Mouse (Mus musculus) kidney, embryonic 15.5 days (tissue): ENCODE measurements around the gene Msrb3. TPM values are rescaled to one million over a fixed set of nuclear protein-coding genes. Genes with fewer than 3 reads are reported as not detected.

Experiments used
- ATAC-seq: fragments of 200-750 bp; cut with Nextera tagmentation; replicated peaks from 2 replicates; pipeline ENCODE4 v1.8.0; 2017; ENCODE audit warnings: moderate TSS enrichment; ENCODE audit not compliant: low FRiP score
- H3K27ac ChIP-seq: fragments of 300-500 bp; sonication (generic); 2 replicates; pipeline ENCODE4 v1.5.1; 2015; ENCODE audit warnings: mild to moderate bottlenecking, inconsistent platforms
- H3K27me3 ChIP-seq: fragments of 300-500 bp; sonication (generic); 2 replicates; pipeline ENCODE4 v1.6.1; 2015; ENCODE audit warnings: inconsistent platforms
- H3K36me3 ChIP-seq: fragments of 300-500 bp; sonication (generic); 2 replicates; pipeline ENCODE4 v1.6.1; 2015; ENCODE audit warnings: inconsistent platforms
- H3K4me1 ChIP-seq: fragments of 300-500 bp; sonication (generic); 2 replicates; pipeline ENCODE4 v1.6.1; 2015; ENCODE audit warnings: inconsistent platforms
- H3K4me2 ChIP-seq: fragments of 300-500 bp; sonication (generic); 2 replicates; pipeline ENCODE4 v1.6.1; 2015; ENCODE audit warnings: moderate library complexity, mild to moderate bottlenecking, inconsistent platforms
- H3K4me3 ChIP-seq: fragments of 300-500 bp; sonication (generic); replicated peaks from 2 replicates; pipeline ENCODE4 v1.5.1; 2015; ENCODE audit warnings: mild to moderate bottlenecking, inconsistent platforms
- H3K9ac ChIP-seq: fragments of 300-500 bp; sonication (generic); 2 replicates; pipeline ENCODE4 v1.6.1; 2015; ENCODE audit warnings: mild to moderate bottlenecking, inconsistent platforms
- H3K9me3 ChIP-seq: fragments of 300-500 bp; sonication (generic); replicated peaks from 2 replicates; pipeline ENCODE4 v1.6.1; 2016; ENCODE audit warnings: inconsistent platforms
- WGBS: fragments of 180-500 bp; shearing (Covaris S2); methylation state at CpG from one replicate; pipeline ENCODE4 v1.1.7; 2015; ENCODE audit warnings: mixed read lengths; 5-methylcytosine and 5-hydroxymethylcytosine counted together
- polyA plus RNA-seq: library from polyadenylated mRNA; unstranded; fragments of >200 nt; fragmentation: Nextera tagmentation; extraction: Ambion mirVana; gene quantifications from 2 replicates; pipeline ENCODE4 v1.2.1, GENCODE M21; 2015

Msrb3 gene
- polyA plus RNA-seq, 1 experiment from 2014 or later = 8.5 TPM

GRCm38 (mm10) chr10:120894978-120895898, 3.7 kb downstream of the Msrb3 start:
- Histone ChIP-seq H3K27ac (peak overlapping the region; percentile 32), H3K9me3 (no peaks in the 10 kb centered on the region), H3K4me1 (peaks cover 46% of the 10 kb centered on the region), H3K4me3 (no peak overlapping the region), H3K4me2 (peak overlapping the region; percentile 38; the same call in 1 of the 2 replicates), H3K27me3 (peaks cover 3% of the 10 kb centered on the region; the same call in 1 of the 2 replicates), H3K36me3 (0 out of 2 replicates have a peak, but pooled peaks cover 3% of the 10 kb centered on the region), H3K9ac (no peak overlapping the region)
- ATAC-seq = no peak
- WGBS = 67% methylated on average over 15 of the region's 15 CpGs

GRCm38 (mm10) chr10:120893938-120894337, 5.0 kb downstream of the Msrb3 start:
- H3K27ac ChIP-seq = no peak overlapping the region
- no peaks in the 10 kb centered on the region for H3K27me3 ChIP-seq
- no peak for ATAC-seq
- peaks cover 35% of the 10 kb centered on the region for H3K4me1 ChIP-seq
- 0 out of 2 replicates have a peak, but pooled peaks cover 3% of the 10 kb centered on the region for H3K36me3 ChIP-seq
- no peak overlapping the region for H3K4me3 ChIP-seq
- WGBS = 68% methylated on average over 4 of the region's 4 CpGs
- H3K9ac ChIP-seq = no peak overlapping the region
- no peak overlapping the region for H3K4me2 ChIP-seq
- H3K9me3 ChIP-seq = no peaks in the 10 kb centered on the region

- Histone ChIP-seq H3K4me3 (no peak overlapping the region), H3K27me3 (no peaks in the 10 kb centered on the region), H3K4me1 (peaks cover 30% of the 10 kb centered on the region), H3K27ac (no peak overlapping the region), H3K9me3 (no peaks in the 10 kb centered on the region), H3K4me2 (no peak overlapping the region), H3K36me3 (0 out of 2 replicates have a peak, but pooled peaks cover 3% of the 10 kb centered on the region), H3K9ac (no peak overlapping the region)
- WGBS = 93% methylated on average over 4 of the region's 4 CpGs
- no peak for ATAC-seq
Measured at GRCm38 (mm10) chr10:120891131-120891530, 7.8 kb downstream of the Msrb3 start.

- Histone ChIP-seq H3K9ac (no peak overlapping the region), H3K27ac (no peak overlapping the region)
- WGBS = 100% methylated on average over 1 of the region's 1 CpGs
Measured at GRCm38 (mm10) chr10:120890592-120890991, 8.3 kb downstream of the Msrb3 start.

GRCm38 (mm10) chr10:120888531-120888930, 10.4 kb downstream of the Msrb3 start:
- H3K4me2 ChIP-seq = no peak overlapping the region
- no peak overlapping the region for H3K4me3 ChIP-seq
- H3K27me3 ChIP-seq = no peaks in the 10 kb centered on the region
- H3K27ac ChIP-seq = no peak overlapping the region
- H3K9me3 ChIP-seq = no peaks in the 10 kb centered on the region
- peaks cover 7% of the 10 kb centered on the region for H3K4me1 ChIP-seq
- no peak overlapping the region for H3K9ac ChIP-seq
- whole genome bisulfite sequencing = 94% methylated on average over 8 of the region's 8 CpGs
- no peak for ATAC-seq
- peaks cover 3% of the 10 kb centered on the region for H3K36me3 ChIP-seq

More at GRCm38 (mm10) chr10:120890592-120890991, 8.3 kb downstream of the Msrb3 start:
- H3K4me3 ChIP-seq = no peak overlapping the region
- H3K9me3 ChIP-seq = no peaks in the 10 kb centered on the region
- no peak for ATAC-seq
- H3K4me2 ChIP-seq = no peak overlapping the region
- H3K27me3 ChIP-seq = no peaks in the 10 kb centered on the region
- peaks cover 24% of the 10 kb centered on the region for H3K4me1 ChIP-seq
- H3K36me3 ChIP-seq = 0 out of 2 replicates have a peak, but pooled peaks cover 3% of the 10 kb centered on the region

- Histone ChIP-seq H3K27me3 (no peaks in the 10 kb centered on the region), H3K9ac (no peak overlapping the region), H3K4me1 (peaks cover 21% of the 10 kb centered on the region), H3K9me3 (no peaks in the 10 kb centered on the region), H3K4me3 (no peak overlapping the region), H3K36me3 (no peaks in the 10 kb centered on the region; the same call in none of the 2 replicates), H3K4me2 (no peak overlapping the region), H3K27ac (no peak overlapping the region)
- 84% methylated on average over 14 of the region's 14 CpGs for WGBS
- no peak for ATAC-seq
Measured at GRCm38 (mm10) chr10:120884220-120884619, 14.7 kb downstream of the Msrb3 start.

GRCm38 (mm10) chr10:120883732-120884131, 15.2 kb downstream of the Msrb3 start:
- H3K27ac ChIP-seq = no peak overlapping the region
- no peaks in the 10 kb centered on the region for H3K27me3 ChIP-seq
- H3K4me3 ChIP-seq = no peak overlapping the region
- H3K4me2 ChIP-seq = no peak overlapping the region
- no peaks in the 10 kb centered on the region; the same call in none of the 2 replicates for H3K36me3 ChIP-seq
- H3K4me1 ChIP-seq = peaks cover 21% of the 10 kb centered on the region
- no peak overlapping the region for H3K9ac ChIP-seq
- WGBS = 82% methylated on average over 4 of the region's 4 CpGs
- H3K9me3 ChIP-seq = no peaks in the 10 kb centered on the region
- ATAC-seq = no peak

- peak overlapping the region; percentile 39 for H3K4me3 ChIP-seq
- peak overlapping the region; percentile 81 for H3K27ac ChIP-seq
- no peaks in the 10 kb centered on the region for H3K9me3 ChIP-seq
- H3K4me1 ChIP-seq = peaks cover 21% of the 10 kb centered on the region
- no peaks in the 10 kb centered on the region for H3K27me3 ChIP-seq
- 5% methylated on average over 7 of the region's 7 CpGs for WGBS
- no peak; the same call in 1 of the 2 replicates for ATAC-seq
- H3K36me3 ChIP-seq = no peaks in the 10 kb centered on the region; the same call in none of the 2 replicates
- peak overlapping the region; percentile 72 for H3K4me2 ChIP-seq
- H3K9ac ChIP-seq = peak overlapping the region; percentile 41; the same call in 1 of the 2 replicates
Measured at GRCm38 (mm10) chr10:120883069-120883415, 15.9 kb downstream of the Msrb3 start.

- Histone ChIP-seq H3K27me3 (no peaks in the 10 kb centered on the region), H3K4me1 (peaks cover 21% of the 10 kb centered on the region), H3K36me3 (no peaks in the 10 kb centered on the region; the same call in none of the 2 replicates), H3K9ac (peak overlapping the region; percentile 41; the same call in 1 of the 2 replicates), H3K9me3 (no peaks in the 10 kb centered on the region), H3K4me2 (peak overlapping the region; percentile 72), H3K27ac (peak overlapping the region; percentile 81), H3K4me3 (peak overlapping the region; percentile 39)
- 5% methylated on average over 17 of the region's 17 CpGs for WGBS
- peak; percentile 86 for ATAC-seq
Measured at GRCm38 (mm10) chr10:120882347-120883068, 16.4 kb downstream of the Msrb3 start.

- no peak for ATAC-seq
- Histone ChIP-seq H3K9ac (no peak overlapping the region), H3K4me2 (peak overlapping the region; percentile 42)
Measured at GRCm38 (mm10) chr10:120876549-120877270, 22.2 kb downstream of the Msrb3 start.

More at GRCm38 (mm10) chr10:120876549-120877270, 22.2 kb downstream of the Msrb3 start:
- Histone ChIP-seq H3K27me3 (no peaks in the 10 kb centered on the region), H3K36me3 (no peaks in the 10 kb centered on the region), H3K4me1 (peaks cover 44% of the 10 kb centered on the region), H3K9me3 (no peaks in the 10 kb centered on the region), H3K27ac (0 out of 2 replicates have a peak overlapping the region, but pooled peaks have one; percentile 15), H3K4me3 (no peak overlapping the region)
- 62% methylated on average over 20 of the region's 20 CpGs for WGBS
